Mouse (Mus musculus): ENCODE measurements around the gene Ksr2.

- no peak for TF ChIP-seq CTCF (IDR thresholded peaks at IDR 0.05; ENCODE audit: extremely low read depth, insufficient read depth, insufficient read length, insufficient replicate concordance)
- TF ChIP-seq POLR2A (IDR thresholded peaks at IDR 0.05; ENCODE audit: low read depth, low read length): no peak
Observed at GRCm38 (mm10) chr5:117552096-117552495, 138.3 kb downstream of the Ksr2 start.

Data from spleen, adult 2 months (tissue).